Mouse (Mus musculus): Measurements from ENCODE around the gene Dnah7c.
"Not testable (repeated sequence)": the region's sequence is repeated elsewhere in the genome, so short reads cannot be mapped to it uniquely, and the experiment has no call there.

Dnah7c gene

GRCm38 (mm10) chr1:46425137-46425925, at the start of gene Dnah7c:
Gene Dnah7c, plus strand, starts transcription at chr1:46425592.
- DNase-seq (ENCODE audit: low spot score) = no peak

- DNase-seq (ENCODE audit: low spot score) = not testable (repeated sequence)
These were observed 44.8 kb upstream of the Dnah7c start for GRCm38 (mm10) chr1:46380641-46381040.

- DNase-seq (ENCODE audit: low spot score) = not testable (repeated sequence)
These were observed 30.6 kb upstream of the Dnah7c start for GRCm38 (mm10) chr1:46394681-46395297.

GRCm38 (mm10) chr1:46408324-46409115, 16.9 kb upstream of the Dnah7c start:
- DNase-seq (ENCODE audit: low spot score) = peak; percentile 38

- DNase-seq (ENCODE audit: low spot score) = not testable (repeated sequence)
These were observed 10.6 kb upstream of the Dnah7c start for GRCm38 (mm10) chr1:46414798-46415197.

GRCm38 (mm10) chr1:46416946-46417345, 8.4 kb upstream of the Dnah7c start:
- not testable (repeated sequence) for DNase-seq (ENCODE audit: low spot score)

GRCm38 (mm10) chr1:46418966-46419365, 6.4 kb upstream of the Dnah7c start:
- DNase-seq (ENCODE audit: low spot score) = not testable (repeated sequence)

- no peak for DNase-seq (ENCODE audit: low spot score)
These were observed 3.0 kb downstream of the Dnah7c start for GRCm38 (mm10) chr1:46428401-46428800.

GRCm38 (mm10) chr1:46514671-46515070, 89.3 kb downstream of the Dnah7c start:
- DNase-seq (ENCODE audit: low spot score) = not testable (repeated sequence)

GRCm38 (mm10) chr1:46521032-46521431, 95.6 kb downstream of the Dnah7c start:
- no peak for DNase-seq (ENCODE audit: low spot score)

GRCm38 (mm10) chr1:46526537-46526936, 101.1 kb downstream of the Dnah7c start:
- DNase-seq (ENCODE audit: low spot score) = not testable (repeated sequence)

GRCm38 (mm10) chr1:46544812-46545421, 119.5 kb downstream of the Dnah7c start:
- no peak for DNase-seq (ENCODE audit: low spot score)

GRCm38 (mm10) chr1:46580385-46580784, 155.0 kb downstream of the Dnah7c start:
- DNase-seq (ENCODE audit: low spot score) = no peak

- DNase-seq (ENCODE audit: low spot score) = not testable (repeated sequence)
These were observed 168.4 kb downstream of the Dnah7c start for GRCm38 (mm10) chr1:46593826-46594225.

GRCm38 (mm10) chr1:46596343-46596742, 171.0 kb downstream of the Dnah7c start:
- not testable (repeated sequence) for DNase-seq (ENCODE audit: low spot score)

- no peak for DNase-seq (ENCODE audit: low spot score)
These were observed 194.9 kb downstream of the Dnah7c start for GRCm38 (mm10) chr1:46620331-46620730.

- not testable (repeated sequence) for DNase-seq (ENCODE audit: low spot score)
These were observed 200.5 kb downstream of the Dnah7c start for GRCm38 (mm10) chr1:46625914-46626313.

GRCm38 (mm10) chr1:46649821-46650220, 224.4 kb downstream of the Dnah7c start:
- not testable (repeated sequence) for DNase-seq (ENCODE audit: low spot score)

GRCm38 (mm10) chr1:46652721-46653120, 227.3 kb downstream of the Dnah7c start:
- DNase-seq (ENCODE audit: low spot score) = not testable (repeated sequence)

- not testable (repeated sequence) for DNase-seq (ENCODE audit: low spot score)
These were observed 299.4 kb downstream of the Dnah7c start for GRCm38 (mm10) chr1:46724810-46725209.

GRCm38 (mm10) chr1:46725266-46725665, 299.9 kb downstream of the Dnah7c start:
- no peak for DNase-seq (ENCODE audit: low spot score)

GRCm38 (mm10) chr1:46725719-46726118, 300.3 kb downstream of the Dnah7c start:
- not testable (repeated sequence) for DNase-seq (ENCODE audit: low spot score)

All from urinary bladder, postnatal 25 days (tissue).